In the genomic region with DNA sequence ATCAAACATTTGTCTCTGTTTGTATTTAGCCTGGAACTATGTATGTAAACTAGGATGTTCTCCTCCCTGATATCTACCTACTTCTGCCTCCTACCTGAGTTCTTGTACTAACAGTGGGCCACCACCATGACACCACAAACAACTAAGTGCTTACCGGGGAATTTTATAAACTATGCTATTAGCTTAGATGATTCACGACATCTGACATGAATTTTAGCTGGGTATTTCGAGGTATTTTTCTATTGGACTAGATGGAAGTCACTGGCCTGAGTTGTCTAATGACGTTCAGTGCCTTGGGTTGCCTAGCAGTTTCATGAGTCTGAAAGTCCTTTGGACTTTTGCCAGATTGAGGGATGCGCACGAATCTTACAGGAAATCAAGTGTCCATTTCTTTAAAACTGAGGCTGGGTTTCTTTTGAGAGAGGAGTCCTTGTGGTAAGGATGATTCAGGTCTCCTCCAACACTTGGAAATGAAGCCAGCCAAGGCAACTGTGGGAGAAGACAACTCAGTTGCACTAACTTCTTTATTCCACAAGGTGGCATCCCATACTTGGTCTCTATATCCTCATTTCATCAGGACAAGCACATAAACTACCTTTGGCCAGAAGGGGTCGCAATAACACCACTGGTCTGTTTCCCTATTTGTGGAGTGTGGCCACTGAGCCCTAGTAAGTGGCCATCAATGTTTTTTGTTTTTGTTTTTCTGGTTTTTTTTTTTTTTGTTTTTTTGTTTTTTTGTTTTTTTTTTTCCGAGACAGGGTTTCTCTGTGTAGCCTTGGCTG, we compare ENCODE assay signal across 8 mouse cellular contexts.
DNase-seq lines count a peak whose midpoint lies in the region; ATAC-seq and TF ChIP-seq lines count a peak whose summit lies in the region.
"Not testable (repeated sequence)": the region's sequence is repeated elsewhere in the genome, so short reads cannot be mapped to it uniquely, and the experiment has no call there.

No protein-coding gene starts in this region.

- not testable (repeated sequence) for H3K27me3 ChIP-seq in cerebellum, adult 2 months (ENCODE audit: control insufficient read depth, insufficient read depth, low read length); hindbrain, embryonic 10.5 days (ENCODE audit: insufficient read depth, poor library complexity, severe bottlenecking); liver, postnatal 0 days (ENCODE audit: insufficient read depth, low read length)

- not testable (repeated sequence) for H3K27ac ChIP-seq in cerebellum, adult 2 months (ENCODE audit: insufficient read depth, low read length); hindbrain, embryonic 10.5 days; layer of hippocampus, adult 2 months; liver, postnatal 0 days (ENCODE audit: low read depth)

- peak; percentile 59; the same call in 1 of the 2 replicates for TF ChIP-seq CTCF in cerebellum, adult 2 months (IDR thresholded peaks at IDR 0.05; ENCODE audit: borderline replicate concordance, insufficient read depth, low read depth, low read length)
- peak; percentile 80 for TF ChIP-seq CTCF in layer of hippocampus, adult 2 months (conservative IDR thresholded peaks at IDR 0.05)
- TF ChIP-seq CTCF in liver, postnatal 0 days (IDR thresholded peaks at IDR 0.05; ENCODE audit: low read depth), result peak; percentile 92

- not testable (repeated sequence) for H3K36me3 ChIP-seq in hindbrain, embryonic 10.5 days; liver, postnatal 0 days (replicated peaks; ENCODE audit: insufficient read depth, low read length)

- peak; percentile 91 for ATAC-seq in liver, postnatal 0 days

- not testable (repeated sequence) for H3K9ac ChIP-seq in liver, postnatal 0 days (replicated peaks)

- peaks cover 11% of the 10 kb centered on the region for H3K9me3 ChIP-seq in hindbrain, embryonic 10.5 days
- H3K9me3 ChIP-seq in liver, postnatal 0 days (ENCODE audit: low read length), result not testable (repeated sequence)

- not testable (repeated sequence) for H3K4me2 ChIP-seq in liver, postnatal 0 days (ENCODE audit: low read depth, low read length)

- 39% methylated on average over 8 of the region's 8 CpGs for WGBS in cerebellum, adult 2 months
- WGBS in hindbrain, embryonic 10.5 days, result 39% methylated on average over 8 of the region's 8 CpGs
- WGBS in liver, postnatal 0 days (ENCODE audit: insufficient replicate concordance), result 37% methylated on average over 8 of the region's 8 CpGs

- DNase-seq in MEL-GATA-1-ER (ENCODE audit: extremely low read depth, low read depth), result peak; percentile 79
- DNase-seq in cerebellum, adult 2 months, result peak; percentile 68 to 71
- peak; percentile 59 for DNase-seq in forelimb bud, embryonic 11.5 days (ENCODE audit: low read depth, low spot score)
- peak; percentile 66 for DNase-seq in hindbrain, embryonic 10.5 days (ENCODE audit: low spot score)
- peak; percentile 67 to 73 for DNase-seq in layer of hippocampus, adult 2 months (ENCODE audit: low spot score in 2 of 2)
- peak; percentile 86 for DNase-seq in liver, postnatal 0 days
- peak; percentile 8 for DNase-seq in ovary, postnatal 10 days (ENCODE audit: low spot score)
- DNase-seq in thymus, postnatal 0 days (ENCODE audit: low spot score), result peak; percentile 84

- not testable (repeated sequence) for TF ChIP-seq POLR2A in cerebellum, adult 2 months (IDR thresholded peaks at IDR 0.05; ENCODE audit: borderline replicate concordance, insufficient read depth, low read length)

- TF ChIP-seq EP300 in liver, postnatal 0 days (IDR thresholded peaks at IDR 0.05; ENCODE audit: low read depth), result not testable (repeated sequence)

- not testable (repeated sequence) for H3K4me3 ChIP-seq in cerebellum, adult 2 months (replicated peaks; ENCODE audit: insufficient read depth, low read depth, low read length); hindbrain, embryonic 10.5 days; layer of hippocampus, adult 2 months; liver, postnatal 0 days (ENCODE audit: low read depth, low read length)

- not testable (repeated sequence) for H3K4me1 ChIP-seq in cerebellum, adult 2 months (ENCODE audit: control insufficient read depth, insufficient read depth, low read length); hindbrain, embryonic 10.5 days (replicated peaks); liver, postnatal 0 days (ENCODE audit: insufficient read depth)

Comparison
In these comparisons a context has a peak if more than half of its experiments do, and no peak if none do; other contexts are left out.
1. DNase-seq: peak in every context shown above with its lines; median percentile 86 in liver, postnatal 0 days; 84 in thymus, postnatal 0 days; 79 in MEL-GATA-1-ER; 70 in layer of hippocampus, adult 2 months; 70 in cerebellum, adult 2 months; 66 in hindbrain, embryonic 10.5 days; 59 in forelimb bud, embryonic 11.5 days; 8 in ovary, postnatal 10 days.